Mouse (Mus musculus): ENCODE results near the gene Vps13d.

Gene Vps13d

GRCm38 (mm10) chr4:145004176-145004575 is 190.6 kb downstream of the Vps13d start:
- DNase-seq (ENCODE audit: low spot score), result no peak

GRCm38 (mm10) chr4:145002733-145003132 is 192.1 kb downstream of the Vps13d start:
- no peak for DNase-seq (ENCODE audit: low spot score)

- peak; percentile 73 for DNase-seq (ENCODE audit: low spot score)
These were observed 194.9 kb downstream of the Vps13d start for GRCm38 (mm10) chr4:144999903-145000382.

- DNase-seq (ENCODE audit: low spot score), result no peak
These were observed 195.3 kb downstream of the Vps13d start for GRCm38 (mm10) chr4:144999572-144999880.

GRCm38 (mm10) chr4:144998808-144999571 is 195.8 kb downstream of the Vps13d start:
- no peak for DNase-seq (ENCODE audit: low spot score)

GRCm38 (mm10) chr4:144997887-144998658 is 196.7 kb downstream of the Vps13d start:
- no peak for DNase-seq (ENCODE audit: low spot score)

- DNase-seq (ENCODE audit: low spot score), result no peak
These were observed 197.6 kb downstream of the Vps13d start for GRCm38 (mm10) chr4:144996996-144997820.

- no peak for DNase-seq (ENCODE audit: low spot score)
These were observed 199.0 kb downstream of the Vps13d start for GRCm38 (mm10) chr4:144995826-144996225.

- DNase-seq (ENCODE audit: low spot score), result no peak
These were observed 201.5 kb downstream of the Vps13d start for GRCm38 (mm10) chr4:144993047-144993917.

GRCm38 (mm10) chr4:144992413-144992812 is 202.4 kb downstream of the Vps13d start:
- DNase-seq (ENCODE audit: low spot score), result no peak

- DNase-seq (ENCODE audit: low spot score), result no peak
These were observed 206.2 kb downstream of the Vps13d start for GRCm38 (mm10) chr4:144988443-144989206.

GRCm38 (mm10) chr4:144986016-144986805 is 208.6 kb downstream of the Vps13d start:
- no peak for DNase-seq (ENCODE audit: low spot score)

- no peak for DNase-seq (ENCODE audit: low spot score)
These were observed 210.9 kb downstream of the Vps13d start for GRCm38 (mm10) chr4:144983821-144984371.

- DNase-seq (ENCODE audit: low spot score), result no peak
These were observed 211.5 kb downstream of the Vps13d start for GRCm38 (mm10) chr4:144983228-144983744.

GRCm38 (mm10) chr4:144980811-144981551 is 213.8 kb downstream of the Vps13d start:
- peak; percentile 55 for DNase-seq (ENCODE audit: low spot score)

GRCm38 (mm10) chr4:144980110-144980509 is 214.7 kb downstream of the Vps13d start:
- no peak for DNase-seq (ENCODE audit: low spot score)

GRCm38 (mm10) chr4:144978039-144978438 is 216.8 kb downstream of the Vps13d start:
- DNase-seq (ENCODE audit: low spot score), result no peak

- DNase-seq (ENCODE audit: low spot score), result no peak
These were observed 217.7 kb downstream of the Vps13d start for GRCm38 (mm10) chr4:144977057-144977456.

GRCm38 (mm10) chr4:144975505-144975904 is 219.3 kb downstream of the Vps13d start:
- no peak for DNase-seq (ENCODE audit: low spot score)
